14 mouse cellular contexts compared by ENCODE assay signal in the genomic region with DNA sequence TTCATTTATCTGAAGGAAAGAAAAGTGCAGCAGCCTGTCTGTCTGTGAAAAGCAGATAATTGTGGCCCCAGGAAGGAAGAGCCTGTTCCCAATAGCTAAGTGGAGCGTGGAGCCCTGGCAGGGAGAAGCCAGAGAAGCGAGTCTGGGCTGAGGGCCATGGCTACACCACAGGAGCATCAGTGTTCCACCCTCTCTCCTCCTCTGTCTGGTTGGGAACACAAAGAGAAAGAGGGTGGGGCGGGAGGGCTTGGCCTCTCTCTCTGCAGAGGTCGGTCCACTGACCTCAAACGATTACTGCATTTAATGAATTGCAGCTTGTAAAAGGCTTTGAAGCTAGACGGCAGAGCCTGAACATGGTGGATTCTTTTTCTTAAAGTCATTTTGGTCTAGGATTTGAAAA.
A peak's percentile ranks its signal among the peaks of the same experiment; 100 is the strongest.
DNase-seq lines count a peak whose midpoint lies in the region; ATAC-seq and TF ChIP-seq lines count a peak whose summit lies in the region.
"Had no signal": no experiment of that assay in that cellular context is flagged by ENCODE, and none has a peak within 500 bp of the region (broad histone marks: within the 10 kb centered on the region; RNA-seq: fewer than 3 reads in every experiment).

No protein-coding gene starts in this region.

- H3K27me3 ChIP-seq in kidney, embryonic 14.5 days (ENCODE audit: control insufficient read depth, insufficient read depth, low read length): no peaks in the 10 kb centered on the region
- no peaks in the 10 kb centered on the region for H3K27me3 ChIP-seq in embryonic facial prominence, embryonic 15.5 days
- H3K27me3 ChIP-seq in heart, embryonic 11.5 days (ENCODE audit: control insufficient read depth, insufficient read depth, low read length): no peaks in the 10 kb centered on the region
- H3K27me3 ChIP-seq: CH12.LX; heart, embryonic 12.5 days; limb, embryonic 15.5 days had no signal

- H3K36me3 ChIP-seq in kidney, embryonic 14.5 days (ENCODE audit: control insufficient read depth, insufficient read depth, low read length): no peaks in the 10 kb centered on the region
- H3K36me3 ChIP-seq in ES-E14 (ENCODE audit: control insufficient read depth, insufficient read depth, low read length, poor library complexity, severe bottlenecking): no peaks in the 10 kb centered on the region
- H3K36me3 ChIP-seq in embryonic facial prominence, embryonic 15.5 days: no peaks in the 10 kb centered on the region
- H3K36me3 ChIP-seq in heart, embryonic 11.5 days (ENCODE audit: control insufficient read depth, insufficient read depth, low read length): no peaks in the 10 kb centered on the region
- H3K36me3 ChIP-seq: heart, embryonic 12.5 days; limb, embryonic 15.5 days had no signal

- no peak overlapping the region for H3K27ac ChIP-seq in kidney, embryonic 14.5 days (ENCODE audit: low read depth, low read length)
- H3K27ac ChIP-seq in ES-E14 (ENCODE audit: insufficient read depth, low read depth, low read length, poor library complexity, severe bottlenecking): no peak overlapping the region
- no peak overlapping the region for H3K27ac ChIP-seq in embryonic facial prominence, embryonic 15.5 days (replicated peaks)
- H3K27ac ChIP-seq in heart, embryonic 11.5 days (ENCODE audit: low read depth, low read length): no peak overlapping the region
- H3K27ac ChIP-seq: limb, embryonic 15.5 days; macrophage had no signal

- peak; percentile 64; the same call in 1 of the 2 replicates for ATAC-seq in kidney, embryonic 14.5 days (ENCODE audit: low FRiP score, low TSS enrichment)
- 0 out of 2 replicates have a peak, but pooled peaks have one; percentile 63 for ATAC-seq in embryonic facial prominence, embryonic 15.5 days (ENCODE audit: insufficient number of reproducible peaks, low FRiP score, low TSS enrichment, low read depth)
- ATAC-seq in heart, embryonic 11.5 days (replicated peaks; ENCODE audit: insufficient number of reproducible peaks, low FRiP score, low TSS enrichment): no peak
- ATAC-seq: intestine, embryonic 16.5 days had no signal

- DNase-seq in kidney, postnatal 14 days: no peak
- DNase-seq in ES-E14 (ENCODE audit: low read depth, low spot score): peak; percentile 51
- DNase-seq in cerebellum, adult 18-20 months: peak; percentile 85 to 93
- DNase-seq in thymus, postnatal 4 days: no peak
- no peak for DNase-seq in ovary, adult 18-20 months (ENCODE audit: low spot score)
- DNase-seq: adrenal gland, adult 8-10 months had no signal

- 15% methylated on average over 6 of the region's 6 CpGs for WGBS in kidney, embryonic 14.5 days
- 22% methylated on average over 6 of the region's 6 CpGs for WGBS in embryonic facial prominence, embryonic 15.5 days
- 71% methylated on average over 6 of the region's 6 CpGs for WGBS in heart, embryonic 11.5 days (ENCODE audit: insufficient replicate concordance)

- no peak overlapping the region for H3K4me2 ChIP-seq in kidney, embryonic 14.5 days (replicated peaks; ENCODE audit: low read depth, low read length)
- no peak overlapping the region for H3K4me2 ChIP-seq in embryonic facial prominence, embryonic 15.5 days (replicated peaks)
- H3K4me2 ChIP-seq in heart, embryonic 11.5 days: no peak overlapping the region
- H3K4me2 ChIP-seq: heart, embryonic 12.5 days; limb, embryonic 15.5 days had no signal

- no peak overlapping the region for H3K9ac ChIP-seq in kidney, embryonic 14.5 days (ENCODE audit: low read depth, low read length)
- no peak overlapping the region for H3K9ac ChIP-seq in ES-E14 (ENCODE audit: insufficient read depth, low read depth, low read length, poor library complexity, severe bottlenecking)
- no peak overlapping the region for H3K9ac ChIP-seq in embryonic facial prominence, embryonic 15.5 days
- no peak overlapping the region for H3K9ac ChIP-seq in heart, embryonic 11.5 days (ENCODE audit: low read depth, low read length)
- H3K9ac ChIP-seq: heart, embryonic 12.5 days; limb, embryonic 15.5 days had no signal

- in situ Hi-C loops in ES-E14 (cut with MboI; ENCODE audit: low sequenced_read_pairs in 2 of 2, unreplicated experiment in 2 of 2): no loop called here

- no peaks in the 10 kb centered on the region for H3K4me1 ChIP-seq in kidney, embryonic 14.5 days (ENCODE audit: control insufficient read depth, insufficient read depth, low read length)
- H3K4me1 ChIP-seq in ES-E14 (ENCODE audit: control insufficient read depth in 2 of 2, insufficient read depth in 2 of 2, low read length in 2 of 2, poor library complexity in 1 of 2): peaks cover 0 to 2% of the 10 kb centered on the region in 2 experiments; a peak in 1 of 4 replicates
- H3K4me1 ChIP-seq in embryonic facial prominence, embryonic 15.5 days: peaks cover 5% of the 10 kb centered on the region
- no peaks in the 10 kb centered on the region for H3K4me1 ChIP-seq in heart, embryonic 11.5 days (ENCODE audit: control insufficient read depth, insufficient read depth, low read length)
- H3K4me1 ChIP-seq: heart, embryonic 12.5 days; limb, embryonic 15.5 days had no signal

- no peak overlapping the region for H3K4me3 ChIP-seq in kidney, embryonic 14.5 days (ENCODE audit: low read length)
- no peak overlapping the region for H3K4me3 ChIP-seq in ES-E14 (ENCODE audit: insufficient read depth in 1 of 2, low read depth in 1 of 2, low read length in 2 of 2, poor library complexity in 1 of 2, severe bottlenecking in 1 of 2)
- H3K4me3 ChIP-seq in embryonic facial prominence, embryonic 15.5 days (replicated peaks): no peak overlapping the region
- no peak overlapping the region for H3K4me3 ChIP-seq in heart, embryonic 11.5 days (ENCODE audit: low read depth, low read length)
- H3K4me3 ChIP-seq: heart, embryonic 12.5 days; limb, embryonic 15.5 days had no signal

- no peaks in the 10 kb centered on the region for H3K9me3 ChIP-seq in kidney, embryonic 14.5 days (ENCODE audit: control insufficient read depth, low read length)
- H3K9me3 ChIP-seq in ES-E14 (ENCODE audit: control insufficient read depth, insufficient read depth, low read depth, low read length): no peaks in the 10 kb centered on the region
- no peaks in the 10 kb centered on the region for H3K9me3 ChIP-seq in embryonic facial prominence, embryonic 15.5 days (replicated peaks)
- H3K9me3 ChIP-seq in heart, embryonic 11.5 days (replicated peaks; ENCODE audit: control insufficient read depth, low read length): no peaks in the 10 kb centered on the region
- H3K9me3 ChIP-seq: heart, embryonic 12.5 days; limb, embryonic 15.5 days had no signal

TF ChIP-seq in ES-E14, 5 proteins besides CTCF, POLR2A, EP300 and RAD21:
- TF ChIP-seq HCFC1 (IDR thresholded peaks at IDR 0.05; ENCODE audit: borderline replicate concordance, insufficient read depth, low read length): no peak
- no peak for TF ChIP-seq MAFK (IDR thresholded peaks at IDR 0.05; ENCODE audit: insufficient read depth, low read depth, low read length)
- TF ChIP-seq ZC3H11A (IDR thresholded peaks at IDR 0.05; ENCODE audit: borderline replicate concordance, low read depth, low read length): no peak
- TF ChIP-seq ZNF384 (IDR thresholded peaks at IDR 0.05; ENCODE audit: low read depth, low read length): no peak
- TF ChIP-seq CHD2 (IDR thresholded peaks at IDR 0.05; ENCODE audit: low read depth, low read length): no peak

Comparison
In these comparisons a context has a peak if more than half of its experiments do, and no peak if none do; other contexts are left out.
1. DNase-seq: peak in ES-E14 (single experiment) and cerebellum, adult 18-20 months (2 of 2); none in kidney, postnatal 14 days (single experiment), thymus, postnatal 4 days (single experiment) and ovary, adult 18-20 months (single experiment).